Mouse (Mus musculus) liver, postnatal 0 days (tissue): Measurements from ENCODE around the gene Gdpd2.

Experiments used
- CTCF ChIP-seq: sonication (generic); IDR thresholded peaks from 2 replicates; pipeline ENCODE4 v1.5.1; 2016; ENCODE audit warnings: antibody characterized with exemption, low read depth
- EP300 ChIP-seq: IDR thresholded peaks from 2 replicates; pipeline ENCODE4 v1.6.1; 2016; ENCODE audit warnings: antibody characterized with exemption, low read depth, mild to moderate bottlenecking

DNA sequence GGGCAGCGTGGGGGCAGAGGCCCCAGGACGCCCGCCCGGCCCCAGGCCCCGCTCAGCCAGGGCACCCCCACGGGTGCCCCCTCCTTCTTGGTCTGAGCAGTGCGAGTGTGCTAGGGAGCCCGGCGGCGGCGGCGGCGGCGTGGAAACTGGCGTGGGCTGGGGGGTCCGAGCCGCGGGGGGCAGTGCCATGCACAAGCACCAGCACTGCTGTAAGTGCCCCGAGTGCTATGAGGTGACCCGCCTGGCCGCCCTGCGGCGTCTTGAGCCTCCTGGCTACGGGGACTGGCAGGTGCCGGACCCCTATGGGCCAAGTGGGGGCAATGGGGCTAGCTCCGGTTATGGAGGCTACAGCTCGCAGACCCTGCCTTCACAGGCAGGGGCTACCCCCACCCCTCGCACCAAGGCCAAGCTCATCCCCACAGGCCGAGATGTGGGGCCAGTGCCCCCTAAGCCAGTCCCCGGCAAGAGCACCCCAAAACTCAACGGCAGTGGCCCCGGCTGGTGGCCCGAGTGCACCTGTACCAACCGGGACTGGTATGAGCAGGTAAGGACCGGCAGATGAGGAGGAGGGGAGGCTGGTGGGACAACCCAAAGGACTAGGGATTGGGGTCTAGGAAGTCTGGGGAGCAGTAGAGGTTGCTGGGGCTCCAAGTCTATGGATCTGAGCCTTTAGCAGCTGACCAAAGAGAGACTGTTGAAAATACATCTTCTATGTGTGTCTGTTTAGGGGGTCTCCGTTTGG is 38.4 kb downstream of the Gdpd2 start:
- TF ChIP-seq CTCF: no peak
- no peak for TF ChIP-seq EP300
